Mouse (Mus musculus) heart, adult 8-10 months (tissue): ENCODE measurements around the gene Dynll2. TPM values are rescaled to one million over a fixed set of nuclear protein-coding genes. Genes with fewer than 3 reads are reported as not detected.
"Not testable (repeated sequence)": the region's sequence is repeated elsewhere in the genome, so short reads cannot be mapped to it uniquely, and the experiment has no call there.

Source experiments
- DNase-seq: peaks from one replicate; pipeline ENCODE4 v3.0.0; 2022; ENCODE audit warnings: low spot score
- total RNA-seq, 4 experiments: library from RNA; stranded (reverse); gene quantifications; 2 replicates each; pipeline ENCODE4 v1.2.4; 2022

Dynll2 gene
- total RNA-seq, 4 experiments from 2014 or later = 414 to 471 (median 442) TPM

GRCm38 (mm10) chr11:87987861-87988260 is 528 bp upstream of the Dynll2 start:
- DNase-seq = no peak

GRCm38 (mm10) chr11:87986141-87986741 is 1.1 kb downstream of the Dynll2 start:
- peak; percentile 79 for DNase-seq

- DNase-seq = no peak
These were observed 1.7 kb downstream of the Dynll2 start for GRCm38 (mm10) chr11:87985643-87986042.

GRCm38 (mm10) chr11:87984571-87984970 is 2.8 kb downstream of the Dynll2 start:
- no peak for DNase-seq

GRCm38 (mm10) chr11:87978905-87979304 is 8.4 kb downstream of the Dynll2 start:
- DNase-seq = no peak

GRCm38 (mm10) chr11:87977021-87977420 is 10.3 kb downstream of the Dynll2 start:
- DNase-seq = not testable (repeated sequence)

GRCm38 (mm10) chr11:87974477-87975181 is 12.7 kb downstream of the Dynll2 start:
- DNase-seq = no peak

GRCm38 (mm10) chr11:87973559-87974305 is 13.6 kb downstream of the Dynll2 start:
- DNase-seq = no peak

- DNase-seq = no peak
These were observed 14.5 kb downstream of the Dynll2 start for GRCm38 (mm10) chr11:87972829-87973228.

- no peak for DNase-seq
These were observed 18.8 kb downstream of the Dynll2 start for GRCm38 (mm10) chr11:87968356-87969122.

GRCm38 (mm10) chr11:87967692-87968289 is 19.5 kb downstream of the Dynll2 start:
- DNase-seq = peak; percentile 80

GRCm38 (mm10) chr11:87966214-87966613 is 21.1 kb downstream of the Dynll2 start:
- DNase-seq = no peak

GRCm38 (mm10) chr11:87965293-87965692 is 22.0 kb downstream of the Dynll2 start:
- DNase-seq = no peak

- no peak for DNase-seq
These were observed 30.3 kb downstream of the Dynll2 start for GRCm38 (mm10) chr11:87957066-87957465.

GRCm38 (mm10) chr11:87955144-87955543 is 32.2 kb downstream of the Dynll2 start:
- DNase-seq = no peak

GRCm38 (mm10) chr11:87949990-87950389 is 37.3 kb downstream of the Dynll2 start:
- DNase-seq = no peak

GRCm38 (mm10) chr11:87935467-87935866 is 51.9 kb downstream of the Dynll2 start:
- no peak for DNase-seq

GRCm38 (mm10) chr11:87933731-87934130 is 53.6 kb downstream of the Dynll2 start:
- no peak for DNase-seq

- no peak for DNase-seq
These were observed 57.0 kb downstream of the Dynll2 start for GRCm38 (mm10) chr11:87930348-87930747.
